Mouse (Mus musculus): Measurements from ENCODE around the gene Acsm4. TPM values are rescaled to one million over a fixed set of nuclear protein-coding genes. Genes with fewer than 3 reads are reported as not detected.

The Acsm4 gene
- not detected in 2 replicates for polyA plus RNA-seq (2015; fragmentation: Nextera tagmentation; extraction: Ambion mirVana)

DNA sequence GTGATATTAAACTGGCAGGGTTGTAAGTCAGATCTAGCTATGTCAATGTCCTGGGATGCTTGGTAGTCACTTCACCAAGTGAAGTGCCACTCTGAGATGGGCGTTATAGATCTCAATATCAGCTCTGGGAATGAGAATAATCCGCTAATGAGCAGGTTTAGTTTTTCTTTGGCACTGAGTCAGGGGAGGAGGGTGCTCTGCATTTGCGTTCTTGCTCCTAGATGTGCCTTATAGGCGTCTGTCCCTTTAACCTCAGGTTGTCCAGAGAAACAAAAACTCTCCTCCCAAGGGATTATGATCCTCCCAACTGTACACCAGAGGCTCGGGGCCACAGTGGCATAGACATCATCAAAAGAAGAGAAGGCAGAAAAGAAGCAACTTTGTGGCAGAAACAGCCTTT lies at the start of gene Acsm4:
Gene Acsm4 (plus strand): TSS at position 301 of the 400 bp plus-strand sequence.
- H3K27me3 ChIP-seq (ENCODE audit: control insufficient read depth, insufficient read depth, low read depth, low read length) = no peaks in the 10 kb centered on the region
- H3K4me3 ChIP-seq (ENCODE audit: low read length) = no peak within 1 kb of the TSS
- 67% methylated on average over 5 of the region's 5 CpGs for WGBS
- H3K4me2 ChIP-seq (ENCODE audit: low read depth, low read length) = no peak within 1 kb of the TSS
- H3K9ac ChIP-seq (ENCODE audit: low read length) = no peak within 1 kb of the TSS
- H3K36me3 ChIP-seq (ENCODE audit: control insufficient read depth, insufficient read depth, low read length) = no peaks in the 10 kb centered on the region
- no peak within 1 kb of the TSS for H3K27ac ChIP-seq (ENCODE audit: low read length)
- no peak for ATAC-seq (ENCODE audit: low read depth)
- H3K4me1 ChIP-seq (replicated peaks; ENCODE audit: control insufficient read depth, insufficient read depth, low read length) = no peaks in the 10 kb centered on the region
- H3K9me3 ChIP-seq (ENCODE audit: control insufficient read depth, low read length) = no peaks in the 10 kb centered on the region

DNA sequence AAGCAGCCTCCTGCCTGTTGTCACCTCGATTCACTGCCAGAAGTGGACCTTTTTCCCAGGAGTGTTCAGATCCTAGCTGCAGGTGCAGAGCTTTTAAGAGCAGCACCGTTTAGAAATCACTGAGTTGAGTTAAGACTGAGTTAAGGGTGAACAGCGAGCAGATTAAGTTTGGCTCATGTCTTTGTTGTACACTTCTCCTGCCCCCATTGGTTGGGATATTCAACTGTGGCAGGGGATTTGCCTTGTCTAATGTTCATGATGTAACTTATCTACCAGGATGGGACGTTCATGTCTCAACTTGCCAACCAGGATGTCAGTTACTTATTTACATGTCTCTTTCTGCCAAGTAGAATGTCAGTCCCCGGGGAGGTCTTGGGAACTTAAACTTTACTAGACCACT lies 47.5 kb upstream of the Acsm4 start:
- H3K9ac ChIP-seq (ENCODE audit: low read length) = no peak overlapping the region
- H3K4me3 ChIP-seq (ENCODE audit: low read length) = no peak overlapping the region
- WGBS = 68% methylated on average over 5 of the region's 5 CpGs

DNA sequence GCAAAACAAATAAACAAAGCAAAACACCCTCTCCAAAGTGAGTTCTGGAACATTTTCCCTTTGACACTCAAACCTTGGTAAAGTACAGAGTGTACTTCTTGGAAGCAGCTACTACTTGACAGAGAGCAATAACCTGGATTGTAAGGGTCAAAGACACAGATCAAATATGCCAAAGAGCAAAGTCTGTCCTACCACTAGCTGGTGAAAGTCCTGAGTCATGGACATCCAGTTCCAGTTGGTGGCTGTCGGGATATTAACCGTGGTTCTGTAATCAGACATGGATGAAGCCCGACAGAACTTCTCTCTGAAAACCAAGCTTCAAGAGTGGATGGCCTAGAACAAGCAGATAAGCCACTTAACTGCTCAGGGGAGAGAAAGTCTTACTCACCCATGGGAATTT lies 21.9 kb upstream of the Acsm4 start:
- no peak overlapping the region for H3K27ac ChIP-seq (ENCODE audit: low read length)
- H3K36me3 ChIP-seq (ENCODE audit: control insufficient read depth, insufficient read depth, low read length) = no peaks in the 10 kb centered on the region
- H3K27me3 ChIP-seq (ENCODE audit: control insufficient read depth, insufficient read depth, low read depth, low read length) = no peaks in the 10 kb centered on the region
- WGBS = 76% methylated on average over 3 of the region's 3 CpGs
- H3K4me2 ChIP-seq (ENCODE audit: low read depth, low read length) = no peak overlapping the region
- H3K9ac ChIP-seq (ENCODE audit: low read length) = no peak overlapping the region
- ATAC-seq (ENCODE audit: low read depth) = no peak
- no peak overlapping the region for H3K4me3 ChIP-seq (ENCODE audit: low read length)
- H3K9me3 ChIP-seq (ENCODE audit: control insufficient read depth, low read length) = no peaks in the 10 kb centered on the region
- no peaks in the 10 kb centered on the region for H3K4me1 ChIP-seq (replicated peaks; ENCODE audit: control insufficient read depth, insufficient read depth, low read length)

More for the DNA sequence above, 47.5 kb upstream of the Acsm4 start:
- Histone ChIP-seq H3K4me1 (replicated peaks; ENCODE audit: control insufficient read depth, insufficient read depth, low read length) (no peaks in the 10 kb centered on the region), H3K4me2 (ENCODE audit: low read depth, low read length) (no peak overlapping the region), H3K27me3 (ENCODE audit: control insufficient read depth, insufficient read depth, low read depth, low read length) (no peaks in the 10 kb centered on the region), H3K36me3 (ENCODE audit: control insufficient read depth, insufficient read depth, low read length) (no peaks in the 10 kb centered on the region), H3K9me3 (ENCODE audit: control insufficient read depth, low read length) (no peaks in the 10 kb centered on the region), H3K27ac (ENCODE audit: low read length) (no peak overlapping the region)
- no peak for ATAC-seq (ENCODE audit: low read depth)

DNA sequence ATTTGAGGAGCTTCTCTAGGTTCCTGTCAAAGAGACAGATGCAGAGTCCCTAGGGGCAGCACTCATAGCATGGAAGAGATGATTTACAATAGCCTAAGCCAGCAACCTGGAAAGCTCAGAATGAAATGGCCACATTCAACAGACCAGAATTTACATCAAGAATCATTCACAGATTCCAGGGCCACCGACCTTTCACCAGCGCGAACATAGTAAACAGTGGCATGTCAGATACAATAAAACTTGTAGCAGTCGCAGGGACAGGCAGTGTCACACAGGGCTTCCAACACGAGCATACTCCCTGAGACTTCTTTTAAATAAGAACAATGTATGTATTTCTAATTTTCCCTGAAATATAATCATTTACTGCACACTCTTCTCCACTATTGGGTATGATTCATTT lies 19.4 kb upstream of the Acsm4 start:
- no peak for ATAC-seq (ENCODE audit: low read depth)
- Histone ChIP-seq H3K27me3 (ENCODE audit: control insufficient read depth, insufficient read depth, low read depth, low read length) (no peaks in the 10 kb centered on the region), H3K4me2 (ENCODE audit: low read depth, low read length) (no peak overlapping the region), H3K4me3 (ENCODE audit: low read length) (no peak overlapping the region), H3K9me3 (ENCODE audit: control insufficient read depth, low read length) (no peaks in the 10 kb centered on the region), H3K9ac (ENCODE audit: low read length) (no peak overlapping the region), H3K4me1 (replicated peaks; ENCODE audit: control insufficient read depth, insufficient read depth, low read length) (no peaks in the 10 kb centered on the region), H3K36me3 (ENCODE audit: control insufficient read depth, insufficient read depth, low read length) (no peaks in the 10 kb centered on the region), H3K27ac (ENCODE audit: low read length) (no peak overlapping the region)
- 65% methylated on average over 5 of the region's 5 CpGs for WGBS

DNA sequence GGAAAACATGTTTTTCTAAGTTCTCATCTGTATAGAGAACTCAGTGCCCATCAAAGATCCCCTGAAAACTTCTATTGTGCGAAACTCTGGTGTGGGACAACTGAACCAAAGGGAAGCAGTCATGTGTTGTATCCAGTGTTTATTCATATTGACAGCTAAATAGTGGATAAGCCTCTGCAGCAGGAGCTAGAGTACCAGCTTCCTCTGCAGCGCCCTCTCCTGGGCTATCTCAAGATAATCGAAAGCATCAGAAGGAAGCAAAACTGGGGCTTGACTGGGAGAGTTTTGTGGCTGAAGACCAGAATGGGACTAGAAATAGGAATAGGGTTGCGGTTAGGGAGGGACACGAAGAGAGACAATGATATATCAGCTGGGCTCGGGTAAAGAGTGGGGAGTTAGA lies 18.9 kb upstream of the Acsm4 start:
- ATAC-seq (ENCODE audit: low read depth) = no peak
- no peaks in the 10 kb centered on the region for H3K36me3 ChIP-seq (ENCODE audit: control insufficient read depth, insufficient read depth, low read length)
- H3K9ac ChIP-seq (ENCODE audit: low read length) = no peak overlapping the region
- no peak overlapping the region for H3K4me3 ChIP-seq (ENCODE audit: low read length)
- no peak overlapping the region for H3K27ac ChIP-seq (ENCODE audit: low read length)
- no peaks in the 10 kb centered on the region for H3K4me1 ChIP-seq (replicated peaks; ENCODE audit: control insufficient read depth, insufficient read depth, low read length)
- 47% methylated on average over 6 of the region's 6 CpGs for WGBS
- no peak overlapping the region for H3K4me2 ChIP-seq (ENCODE audit: low read depth, low read length)
- no peaks in the 10 kb centered on the region for H3K9me3 ChIP-seq (ENCODE audit: control insufficient read depth, low read length)
- H3K27me3 ChIP-seq (ENCODE audit: control insufficient read depth, insufficient read depth, low read depth, low read length) = no peaks in the 10 kb centered on the region

DNA sequence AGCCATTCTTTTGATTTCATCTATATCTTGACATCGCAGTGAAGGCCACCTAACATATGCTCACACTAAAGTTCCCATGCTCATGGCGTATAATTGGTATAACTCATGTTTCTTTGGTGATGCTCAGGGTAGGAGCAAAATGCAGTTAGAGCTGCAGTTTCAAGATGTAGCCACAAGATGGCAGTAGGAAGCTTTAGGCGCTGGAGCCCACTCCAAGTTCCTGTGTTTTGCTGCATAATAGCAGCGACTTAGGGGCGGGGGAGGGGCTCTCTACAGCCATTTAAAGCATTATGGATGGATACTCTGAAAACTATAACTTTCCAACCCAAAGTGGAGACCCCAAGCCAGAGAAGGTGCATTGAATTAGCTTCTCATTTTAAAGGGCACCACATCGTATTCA lies 16.4 kb upstream of the Acsm4 start:
- Histone ChIP-seq H3K27me3 (ENCODE audit: control insufficient read depth, insufficient read depth, low read depth, low read length) (no peaks in the 10 kb centered on the region), H3K4me3 (ENCODE audit: low read length) (no peak overlapping the region), H3K9me3 (ENCODE audit: control insufficient read depth, low read length) (no peaks in the 10 kb centered on the region), H3K27ac (ENCODE audit: low read length) (no peak overlapping the region), H3K4me1 (replicated peaks; ENCODE audit: control insufficient read depth, insufficient read depth, low read length) (no peaks in the 10 kb centered on the region), H3K36me3 (ENCODE audit: control insufficient read depth, insufficient read depth, low read length) (no peaks in the 10 kb centered on the region), H3K9ac (ENCODE audit: low read length) (no peak overlapping the region), H3K4me2 (ENCODE audit: low read depth, low read length) (no peak overlapping the region)
- peak; percentile 57 for ATAC-seq (ENCODE audit: low read depth)
- 17% methylated on average over 6 of the region's 6 CpGs for WGBS

DNA sequence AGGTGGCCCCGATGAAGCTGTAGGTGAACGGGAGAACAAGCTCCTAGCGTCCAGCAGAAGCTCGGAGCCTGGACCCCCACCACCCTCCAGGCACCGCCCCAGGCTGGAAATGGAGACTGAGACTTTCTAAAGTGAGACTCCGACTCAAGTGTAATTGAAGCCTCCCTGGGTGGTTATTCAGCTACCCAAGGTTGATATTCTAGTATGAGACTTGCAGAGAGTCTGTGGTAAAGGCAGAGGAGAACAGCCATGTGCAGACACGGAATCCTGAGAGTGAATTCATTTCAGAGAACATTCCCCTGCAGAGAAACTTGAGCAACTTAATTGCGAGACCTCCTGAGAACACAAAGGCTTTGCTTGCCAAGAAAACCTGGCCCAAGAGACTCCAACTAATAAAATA lies 9.7 kb upstream of the Acsm4 start:
- Histone ChIP-seq H3K27ac (ENCODE audit: low read length) (no peak overlapping the region), H3K36me3 (ENCODE audit: control insufficient read depth, insufficient read depth, low read length) (no peaks in the 10 kb centered on the region), H3K9ac (ENCODE audit: low read length) (no peak overlapping the region), H3K27me3 (ENCODE audit: control insufficient read depth, insufficient read depth, low read depth, low read length) (no peaks in the 10 kb centered on the region), H3K4me2 (ENCODE audit: low read depth, low read length) (no peak overlapping the region), H3K9me3 (ENCODE audit: control insufficient read depth, low read length) (no peaks in the 10 kb centered on the region), H3K4me1 (replicated peaks; ENCODE audit: control insufficient read depth, insufficient read depth, low read length) (no peaks in the 10 kb centered on the region), H3K4me3 (ENCODE audit: low read length) (no peak overlapping the region)
- 63% methylated on average over 8 of the region's 8 CpGs for WGBS
- ATAC-seq (ENCODE audit: low read depth) = no peak

DNA sequence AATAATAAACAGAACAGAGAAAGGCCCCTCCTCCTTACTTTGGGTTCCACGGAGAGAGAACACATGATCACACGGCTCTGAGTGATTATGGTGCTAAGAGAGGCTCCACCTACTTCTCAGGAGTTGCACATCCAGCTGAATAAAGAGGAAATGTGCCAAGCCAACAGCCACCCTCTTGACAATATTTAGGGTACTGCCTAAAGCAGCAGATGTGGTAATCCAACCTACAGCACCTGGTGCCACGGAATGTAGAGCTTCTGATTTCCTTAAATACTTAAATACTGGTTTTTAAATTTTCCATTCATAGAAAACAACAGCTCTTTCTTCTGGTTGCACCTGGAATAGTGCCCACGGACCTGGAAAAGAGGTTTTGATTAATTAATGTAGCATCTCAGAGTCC lies 7.1 kb upstream of the Acsm4 start:
- 44% methylated on average over 4 of the region's 4 CpGs for WGBS
- no peak overlapping the region for H3K27ac ChIP-seq (ENCODE audit: low read length)
- H3K27me3 ChIP-seq (ENCODE audit: control insufficient read depth, insufficient read depth, low read depth, low read length) = no peaks in the 10 kb centered on the region
- H3K4me1 ChIP-seq (replicated peaks; ENCODE audit: control insufficient read depth, insufficient read depth, low read length) = no peaks in the 10 kb centered on the region
- no peak for ATAC-seq (ENCODE audit: low read depth)
- no peak overlapping the region for H3K4me2 ChIP-seq (ENCODE audit: low read depth, low read length)
- no peak overlapping the region for H3K4me3 ChIP-seq (ENCODE audit: low read length)
- no peaks in the 10 kb centered on the region for H3K36me3 ChIP-seq (ENCODE audit: control insufficient read depth, insufficient read depth, low read length)
- H3K9me3 ChIP-seq (ENCODE audit: control insufficient read depth, low read length) = no peaks in the 10 kb centered on the region
- H3K9ac ChIP-seq (ENCODE audit: low read length) = no peak overlapping the region

DNA sequence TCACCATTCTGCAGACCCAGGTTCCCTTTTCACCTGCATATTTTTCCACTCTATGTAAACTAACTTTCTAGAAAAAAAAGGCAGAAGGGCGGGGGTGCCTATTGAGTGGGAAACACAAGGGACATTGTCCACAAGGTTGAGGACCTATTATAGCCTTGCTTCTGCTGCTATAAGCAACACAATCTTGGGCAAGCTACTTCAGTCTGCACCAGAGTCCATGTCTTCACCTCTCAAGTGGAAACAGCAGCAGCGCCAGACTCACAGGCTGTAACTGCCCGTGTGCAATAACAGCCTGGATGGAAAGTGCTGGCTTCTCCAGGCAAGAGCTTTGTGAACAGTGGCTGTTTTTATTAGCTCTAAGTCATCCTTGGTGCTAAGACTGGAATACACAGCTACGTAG lies 2.5 kb downstream of the Acsm4 start:
- no peaks in the 10 kb centered on the region for H3K27me3 ChIP-seq (ENCODE audit: control insufficient read depth, insufficient read depth, low read depth, low read length)
- ATAC-seq (ENCODE audit: low read depth) = peak; percentile 57
- no peaks in the 10 kb centered on the region for H3K4me1 ChIP-seq (replicated peaks; ENCODE audit: control insufficient read depth, insufficient read depth, low read length)
- WGBS = 58% methylated on average over 4 of the region's 4 CpGs
- H3K36me3 ChIP-seq (ENCODE audit: control insufficient read depth, insufficient read depth, low read length) = no peaks in the 10 kb centered on the region
- H3K4me2 ChIP-seq (ENCODE audit: low read depth, low read length) = no peak overlapping the region
- no peak overlapping the region for H3K4me3 ChIP-seq (ENCODE audit: low read length)
- H3K27ac ChIP-seq (ENCODE audit: low read length) = no peak overlapping the region
- no peaks in the 10 kb centered on the region for H3K9me3 ChIP-seq (ENCODE audit: control insufficient read depth, low read length)
- no peak overlapping the region for H3K9ac ChIP-seq (ENCODE audit: low read length)

DNA sequence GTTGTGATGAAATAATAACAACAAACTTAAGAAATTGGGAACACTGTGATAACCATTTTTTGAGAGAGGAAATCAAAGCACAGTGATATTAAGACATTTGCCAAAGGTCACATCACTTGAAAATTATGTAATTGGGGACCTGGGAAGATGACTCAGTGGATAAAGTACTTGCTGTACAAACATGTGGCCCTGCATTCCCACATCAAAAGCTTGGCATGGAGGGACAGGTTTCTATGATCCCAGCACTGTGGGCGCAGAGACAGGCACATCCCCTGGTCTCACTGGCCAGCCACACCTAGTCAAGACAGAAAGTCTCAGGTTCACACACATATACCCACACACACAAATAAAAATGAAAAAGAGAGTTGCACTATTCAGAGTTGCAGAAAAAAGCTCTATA lies 5.1 kb downstream of the Acsm4 start:
- Histone ChIP-seq H3K4me1 (replicated peaks; ENCODE audit: control insufficient read depth, insufficient read depth, low read length) (no peaks in the 10 kb centered on the region), H3K4me2 (ENCODE audit: low read depth, low read length) (no peak overlapping the region), H3K4me3 (ENCODE audit: low read length) (no peak overlapping the region), H3K27me3 (ENCODE audit: control insufficient read depth, insufficient read depth, low read depth, low read length) (no peaks in the 10 kb centered on the region), H3K9me3 (ENCODE audit: control insufficient read depth, low read length) (no peaks in the 10 kb centered on the region), H3K36me3 (ENCODE audit: control insufficient read depth, insufficient read depth, low read length) (no peaks in the 10 kb centered on the region), H3K9ac (ENCODE audit: low read length) (no peak overlapping the region), H3K27ac (ENCODE audit: low read length) (no peak overlapping the region)
- ATAC-seq (ENCODE audit: low read depth) = no peak
- WGBS = 70% methylated on average over 1 of the region's 1 CpGs
